Mouse (Mus musculus) hindlimb bud, embryonic 11.5 days (tissue): ENCODE measurements around the gene H2-Q2.
A peak's percentile ranks its signal among the peaks of the same experiment; 100 is the strongest.
"Not testable (repeated sequence)": the region's sequence is repeated elsewhere in the genome, so short reads cannot be mapped to it uniquely, and the experiment has no call there.

ENCODE experiments used
- DNase-seq: peaks from one replicate; pipeline ENCODE4 v3.0.0-alpha.2; 2012; ENCODE audit warnings: low read depth, low spot score; ENCODE audit errors: extremely low spot score

The H2-Q2 gene

GRCm38 (mm10) chr17:35342071-35342671 lies at the start of gene H2-Q2:
Gene H2-Q2 (plus strand): TSS chr17:35342242.
- DNase-seq, result no peak

DNA sequence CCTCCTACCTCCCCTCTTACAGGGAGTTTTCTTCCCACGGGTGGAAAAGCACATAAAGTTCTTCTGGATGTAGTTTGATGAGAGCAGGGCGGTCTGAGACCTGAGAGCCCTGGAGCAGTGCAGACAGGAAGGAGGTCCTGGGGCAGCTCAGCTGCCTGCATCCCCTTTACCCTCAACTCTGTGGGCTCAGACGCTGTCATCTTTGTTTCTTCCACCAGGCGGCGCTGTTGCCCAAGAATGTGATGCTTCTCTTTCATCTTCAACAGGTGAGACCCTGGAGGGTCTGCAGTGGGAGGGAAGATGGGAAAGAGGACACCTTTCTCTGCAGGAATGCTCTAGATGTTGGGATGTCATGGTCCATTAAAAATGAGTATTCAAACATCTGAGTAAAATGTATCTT lies 46.2 kb upstream of the H2-Q2 start:
- peak; percentile 24 for DNase-seq

- DNase-seq, result not testable (repeated sequence)
Observed at GRCm38 (mm10) chr17:35300261-35300945, 41.6 kb upstream of the H2-Q2 start.

DNA sequence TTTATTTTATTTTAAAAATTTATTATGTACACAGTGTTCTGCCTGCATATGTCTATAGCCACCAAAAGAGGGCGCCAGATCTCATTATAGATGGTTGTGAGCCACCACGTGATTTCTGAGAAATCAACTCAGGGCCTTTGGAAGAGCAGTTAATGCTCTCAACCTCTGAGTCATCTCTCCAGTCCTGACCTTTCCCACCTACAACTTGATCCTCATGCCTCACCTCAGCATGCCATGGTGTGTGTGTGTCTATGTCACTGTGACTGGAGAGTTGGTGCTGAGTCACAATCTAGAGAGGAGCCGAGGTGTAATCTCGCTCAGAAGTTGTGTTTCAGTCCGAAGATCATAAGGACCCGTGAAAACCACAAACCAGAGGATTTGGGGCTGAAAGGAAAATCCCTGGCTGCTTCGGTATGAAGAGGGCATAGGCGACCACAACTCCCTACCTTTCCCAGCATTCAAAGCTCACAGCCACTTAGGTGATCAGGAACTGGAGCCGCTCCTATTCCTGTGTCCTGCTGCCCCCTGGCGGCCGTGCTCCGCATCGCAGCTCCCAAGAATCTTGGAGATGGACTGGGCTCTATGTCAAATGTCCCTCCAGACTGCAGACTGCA lies 40.3 kb upstream of the H2-Q2 start:
- peak; percentile 60 for DNase-seq

DNA sequence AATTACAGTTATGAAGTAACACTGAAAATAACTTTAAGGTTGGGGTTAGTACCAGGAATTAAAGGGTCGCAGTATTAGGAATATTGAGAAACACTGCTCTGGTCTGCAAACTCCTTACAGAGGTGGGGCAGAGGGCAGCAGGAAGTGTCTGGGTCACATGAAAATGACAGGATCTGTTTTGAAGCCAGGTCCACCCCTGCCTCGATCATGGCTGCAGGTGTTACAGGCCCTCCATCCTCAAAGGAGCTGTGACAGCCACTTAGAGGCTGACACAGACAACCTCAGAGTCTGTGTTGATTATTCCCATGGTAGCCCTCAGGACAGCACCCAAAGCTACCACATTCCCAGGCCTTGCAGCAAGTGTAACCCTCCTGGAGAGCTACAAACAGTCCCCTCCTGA lies 38.8 kb upstream of the H2-Q2 start:
- no peak for DNase-seq

- no peak for DNase-seq
Observed at GRCm38 (mm10) chr17:35303756-35304350, 38.2 kb upstream of the H2-Q2 start.

DNA sequence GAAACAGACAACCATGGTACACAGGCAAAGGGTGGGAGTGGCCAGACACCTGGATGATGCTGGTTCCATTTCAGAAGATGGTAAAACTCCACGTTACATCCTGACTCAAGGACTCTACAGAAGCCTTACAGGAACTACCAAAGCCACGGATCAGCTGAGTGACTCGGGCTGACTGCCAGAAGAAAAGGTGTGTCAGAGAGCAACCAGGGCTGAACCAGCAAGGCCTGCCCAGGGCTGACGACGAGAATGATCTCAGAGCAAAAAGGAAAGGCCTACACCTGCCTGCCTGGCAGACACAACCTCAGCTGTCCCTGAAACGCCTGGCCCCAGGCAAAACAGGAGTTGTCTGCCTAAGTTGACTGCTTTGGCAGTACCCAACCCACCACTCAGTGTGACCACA lies 37.6 kb upstream of the H2-Q2 start:
- DNase-seq, result no peak

- DNase-seq, result not testable (repeated sequence)
Observed at GRCm38 (mm10) chr17:35304921-35305320, 37.1 kb upstream of the H2-Q2 start.

DNA sequence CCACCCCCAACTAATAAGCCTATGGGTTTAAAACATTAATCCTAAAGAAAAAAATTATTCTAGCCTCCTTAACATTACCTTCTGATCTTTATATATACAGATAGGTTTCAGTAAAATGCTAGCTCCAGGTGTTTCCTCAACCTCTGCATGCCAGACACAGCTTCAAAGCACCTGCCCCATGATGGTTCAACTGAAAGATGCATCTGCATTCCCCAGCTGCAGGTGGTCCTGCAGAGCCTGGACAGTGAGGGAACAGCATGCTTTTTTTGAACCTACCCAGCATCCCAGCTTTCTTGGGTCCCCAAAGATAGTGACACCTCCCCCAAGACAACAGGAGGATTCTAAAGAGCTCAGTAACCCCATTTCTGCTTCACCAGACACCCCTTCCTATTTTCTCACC lies 23.4 kb upstream of the H2-Q2 start:
- no peak for DNase-seq

- DNase-seq, result no peak
Observed at GRCm38 (mm10) chr17:35320327-35321081, 21.5 kb upstream of the H2-Q2 start, which contains the start of gene H2-Q1. Gene H2-Q1 (plus strand): TSS chr17:35320405.

DNA sequence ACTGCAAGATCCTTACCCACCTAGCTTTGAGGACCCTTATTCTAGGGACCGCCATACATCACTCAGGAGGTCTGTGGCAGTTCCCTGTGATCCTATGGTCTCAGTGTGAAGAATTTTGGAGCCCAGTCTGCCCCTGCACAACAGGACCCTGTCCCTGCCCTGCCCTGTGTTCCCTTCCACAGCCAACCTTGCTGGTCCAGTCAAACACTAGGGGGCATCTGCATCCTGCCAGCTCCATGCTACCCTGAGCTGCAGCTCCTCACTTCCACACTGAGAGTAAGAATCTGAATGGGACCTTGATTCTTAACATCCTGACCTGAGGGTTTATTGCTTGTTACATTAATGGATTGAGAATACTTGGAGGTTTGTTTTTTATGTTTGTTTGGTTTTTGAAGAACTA lies 16.9 kb upstream of the H2-Q2 start:
- DNase-seq, result not testable (repeated sequence)

DNA sequence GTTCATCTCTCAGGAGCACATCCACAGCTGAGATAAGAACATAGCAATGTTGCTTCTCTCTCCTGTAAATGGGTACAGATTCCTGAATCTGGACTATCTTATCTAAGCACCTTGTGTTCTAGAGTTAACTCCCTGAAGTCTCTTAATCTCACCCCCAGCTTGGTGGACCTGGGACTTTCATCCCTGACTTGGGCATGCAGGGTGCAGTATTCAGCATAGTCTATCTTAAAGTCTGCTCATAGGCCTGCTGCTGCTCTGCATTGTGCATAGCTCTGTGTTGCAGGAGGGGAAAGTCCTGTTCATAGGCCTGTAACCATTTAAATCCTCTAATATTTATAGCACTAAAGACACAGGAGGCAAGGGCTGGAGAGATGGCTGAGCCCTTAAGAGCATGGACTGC lies 16.0 kb upstream of the H2-Q2 start:
- DNase-seq, result not testable (repeated sequence)

DNA sequence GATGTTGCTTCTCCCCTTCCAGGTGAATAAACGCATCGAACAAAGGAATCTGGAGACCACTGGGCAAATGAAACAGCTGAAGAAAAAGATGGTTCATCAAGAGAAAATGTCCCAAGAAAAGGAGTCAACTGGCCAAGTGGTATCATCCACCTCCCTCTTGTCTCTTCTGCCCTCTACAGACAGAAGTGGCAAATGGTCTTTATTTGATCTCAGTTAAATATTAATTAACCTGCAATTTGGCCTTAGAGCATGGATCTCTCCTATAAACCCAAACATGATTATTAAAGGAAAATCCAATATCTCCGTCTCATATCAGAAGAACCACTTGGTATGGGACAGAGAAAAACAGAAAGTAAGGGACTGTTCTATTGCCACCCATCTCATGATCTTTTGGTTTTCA lies 12.3 kb upstream of the H2-Q2 start:
- DNase-seq, result not testable (repeated sequence)

DNA sequence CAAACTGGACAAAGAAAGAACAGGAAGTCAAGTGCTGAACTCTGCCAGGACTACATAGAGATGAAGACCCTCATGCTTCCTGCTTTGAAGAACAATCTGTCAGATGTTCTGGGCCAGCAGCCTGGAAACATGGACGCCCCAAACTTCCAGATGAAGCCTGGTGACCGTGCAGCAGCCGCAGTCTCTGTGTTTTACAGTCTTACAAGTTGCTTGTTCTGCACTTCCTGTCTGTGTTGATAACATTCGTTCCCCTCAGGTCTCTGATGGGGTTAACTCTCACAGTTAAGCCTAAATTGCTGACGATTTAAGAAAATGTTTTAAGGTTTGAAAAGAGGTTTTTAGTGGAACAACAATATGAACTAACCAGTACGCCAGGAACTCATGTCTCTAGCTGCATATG lies 10.5 kb upstream of the H2-Q2 start:
- not testable (repeated sequence) for DNase-seq

- no peak for DNase-seq
Observed at GRCm38 (mm10) chr17:35342711-35343476, 852 bp downstream of the H2-Q2 start.

DNA sequence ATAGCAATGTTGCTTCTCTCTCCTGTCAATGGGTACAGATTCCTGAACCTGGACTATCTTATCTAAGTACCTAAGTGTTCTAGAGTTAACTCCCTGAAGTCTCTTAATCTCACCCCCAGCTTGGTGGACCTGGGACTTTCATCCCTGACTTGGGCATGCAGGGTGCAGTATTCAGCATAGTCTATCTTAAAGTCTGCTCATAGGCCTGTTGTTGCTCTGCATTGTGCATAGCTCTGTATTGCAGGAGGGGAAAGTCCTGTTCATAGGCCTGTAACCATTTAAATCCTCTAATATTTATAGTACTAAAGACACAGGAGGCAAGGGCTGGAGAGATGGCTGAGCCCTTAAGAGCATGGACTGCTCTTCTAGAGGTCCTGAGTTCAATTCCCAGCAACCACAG lies 5.6 kb downstream of the H2-Q2 start:
- not testable (repeated sequence) for DNase-seq

DNA sequence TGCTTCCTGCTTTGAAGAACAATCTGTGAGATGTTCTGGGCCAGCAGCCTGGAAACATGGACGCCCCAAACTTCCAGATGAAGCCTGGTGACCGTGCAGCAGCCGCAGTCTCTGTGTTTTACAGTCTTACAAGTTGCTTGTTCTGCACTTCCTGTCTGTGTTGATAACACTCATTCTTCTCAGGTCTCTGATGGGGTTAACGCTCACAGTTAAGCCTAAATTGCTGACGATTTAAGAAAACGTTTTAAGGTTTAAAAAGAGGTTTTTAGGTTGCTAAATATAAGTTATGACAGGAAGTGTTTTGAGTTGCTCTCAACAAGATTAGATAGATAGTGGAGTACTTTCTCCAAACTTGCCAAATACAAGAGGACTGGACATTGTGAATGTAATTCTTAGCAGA lies 11.2 kb downstream of the H2-Q2 start:
- DNase-seq, result not testable (repeated sequence)

GRCm38 (mm10) chr17:35354071-35354470 lies 12.0 kb downstream of the H2-Q2 start:
- DNase-seq, result no peak

GRCm38 (mm10) chr17:35357086-35357485 lies 15.0 kb downstream of the H2-Q2 start:
- DNase-seq, result no peak

- DNase-seq, result no peak
Observed at GRCm38 (mm10) chr17:35358763-35359469, 16.9 kb downstream of the H2-Q2 start.
